Mouse (Mus musculus) ZHBTc4 (cell line): ENCODE measurements at regions not wholly inside any gene's neighbourhood (a gene's known extent, or its start where the extent isn't known, plus 50 kb on each side); places are given as distances from the start of the nearest gene placed in this dataset.

Experiments
- DNase-seq: peaks from one replicate; pipeline ENCODE4 v3.0.0-alpha.2; 2011; ENCODE audit warnings: low read depth, low spot score

GRCm38 (mm10) chr1:146185444-146185843 lies 309.1 kb upstream of the Brinp3 start:
- no peak for DNase-seq

GRCm38 (mm10) chr1:146211646-146212045 lies 282.9 kb upstream of the Brinp3 start:
- no peak for DNase-seq

DNA sequence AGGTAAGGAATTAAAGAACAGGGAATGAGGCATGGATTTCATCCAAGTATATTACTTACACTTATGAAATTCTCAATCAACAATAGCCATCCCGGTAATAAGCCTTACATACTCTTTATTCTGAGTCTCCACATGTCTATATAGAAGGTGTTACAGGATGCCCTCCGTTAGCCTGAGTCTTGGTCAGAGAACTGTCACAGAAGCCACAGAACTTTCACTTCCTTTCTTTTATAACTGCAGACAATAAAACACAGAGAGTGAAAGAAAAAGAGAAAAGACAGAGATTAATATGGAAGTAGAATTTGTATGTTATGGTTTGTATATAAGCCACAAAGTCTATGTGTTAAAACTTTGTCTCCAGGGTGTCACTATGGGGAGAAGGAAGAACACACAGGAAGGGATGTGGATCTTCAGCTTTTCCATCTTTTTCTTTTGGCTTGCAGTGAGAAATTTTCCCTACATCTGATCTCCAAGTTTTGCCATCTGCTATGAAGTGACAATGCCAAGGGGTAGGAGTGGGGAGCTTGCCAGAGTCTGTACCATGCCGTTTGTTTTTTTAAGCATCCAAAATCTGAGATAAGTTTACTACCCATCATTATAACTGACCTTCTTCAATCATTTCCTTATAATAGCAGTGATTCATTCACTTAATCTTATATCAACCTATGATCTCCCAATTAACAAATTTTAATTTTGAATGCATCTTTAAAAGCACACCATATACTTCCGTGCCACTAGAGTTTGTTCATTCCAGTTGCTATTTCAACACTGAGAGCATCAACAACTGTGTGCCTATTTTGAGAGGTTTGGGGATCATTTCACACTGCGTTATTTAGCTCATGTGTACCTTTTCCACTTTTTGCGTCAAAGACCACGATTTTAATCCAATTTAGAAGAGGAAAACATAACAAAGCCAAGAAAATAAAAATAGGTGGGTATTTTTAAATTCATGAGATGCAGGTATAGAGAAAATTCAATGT lies 262.8 kb upstream of the Brinp3 start:
- DNase-seq = no peak

GRCm38 (mm10) chr1:146260400-146260799 lies 234.2 kb upstream of the Brinp3 start:
- DNase-seq = no peak

GRCm38 (mm10) chr1:146299031-146299430 lies 195.5 kb upstream of the Brinp3 start:
- DNase-seq = no peak

GRCm38 (mm10) chr1:146312547-146312946 lies 182.0 kb upstream of the Brinp3 start:
- no peak for DNase-seq

GRCm38 (mm10) chr1:146316172-146317158 lies 178.1 kb upstream of the Brinp3 start:
- DNase-seq = no peak

GRCm38 (mm10) chr1:146322026-146322425 lies 172.5 kb upstream of the Brinp3 start:
- DNase-seq = no peak

GRCm38 (mm10) chr1:146322862-146323261 lies 171.7 kb upstream of the Brinp3 start:
- peak; percentile 94 for DNase-seq

DNA sequence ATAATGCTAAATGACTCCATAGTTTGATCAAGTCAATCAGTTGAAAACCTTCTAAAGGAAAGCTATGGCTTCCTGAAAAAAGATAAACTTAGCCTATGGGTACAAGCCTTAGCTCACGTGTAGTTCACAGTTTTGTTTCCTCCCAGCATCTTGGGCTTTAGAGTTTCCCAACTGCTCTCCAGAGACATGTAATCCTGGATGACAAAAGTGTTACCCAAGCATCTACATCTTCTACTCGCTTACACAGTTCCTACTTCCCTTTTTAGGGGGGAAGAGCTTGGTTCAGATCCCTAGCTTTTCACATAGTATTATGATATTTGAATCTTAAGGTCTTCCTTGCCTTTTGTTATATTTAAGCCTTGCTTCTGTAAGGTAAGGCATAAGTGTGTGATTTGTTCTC lies 157.5 kb upstream of the Brinp3 start:
- no peak for DNase-seq

DNA sequence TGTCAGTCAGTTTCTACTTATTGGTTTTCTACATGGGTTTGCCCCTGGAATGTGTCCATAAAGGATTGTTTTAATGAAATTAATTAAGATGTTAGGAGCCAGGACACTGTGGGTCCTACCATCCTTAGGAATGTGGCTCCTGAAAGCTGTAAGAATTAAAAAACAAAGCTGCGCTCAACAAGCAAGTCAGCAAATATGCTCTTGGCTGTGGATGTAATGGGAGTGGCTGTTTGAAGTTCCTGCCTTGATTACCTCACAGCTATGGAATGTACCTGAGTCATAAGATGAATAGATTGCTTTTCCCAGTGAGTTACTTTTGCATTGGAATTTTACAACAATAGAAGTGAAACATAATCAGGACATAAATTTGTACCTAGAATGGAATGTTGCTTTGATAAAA lies 137.6 kb upstream of the Brinp3 start:
- DNase-seq = peak; percentile 32

- DNase-seq = no peak
Measured at GRCm38 (mm10) chr1:146358301-146358700, 136.3 kb upstream of the Brinp3 start.

GRCm38 (mm10) chr1:146359632-146360031 lies 134.9 kb upstream of the Brinp3 start:
- DNase-seq = no peak

GRCm38 (mm10) chr1:146360124-146360523 lies 134.4 kb upstream of the Brinp3 start:
- DNase-seq = no peak

DNA sequence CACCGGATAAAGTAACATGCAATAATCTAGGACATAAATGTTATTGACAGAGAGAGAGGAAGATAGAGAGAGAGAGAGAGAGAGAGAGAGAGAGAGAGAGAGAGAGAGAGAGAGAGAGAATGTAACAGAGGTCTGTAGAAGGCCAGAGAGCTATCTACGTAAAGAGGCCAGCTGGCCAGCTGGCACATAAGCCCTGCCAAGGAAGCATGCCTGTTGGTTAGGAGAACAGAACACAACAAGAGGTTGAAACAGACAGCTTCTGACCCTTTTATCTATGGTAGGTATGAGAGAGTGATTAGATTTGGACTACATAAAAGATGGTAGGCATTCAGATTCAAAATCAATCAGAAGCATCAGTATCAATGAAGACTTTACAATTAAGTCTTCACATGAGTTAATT lies 130.8 kb upstream of the Brinp3 start:
- DNase-seq = no peak
